Mouse (Mus musculus) limb, embryonic 14.5 days (tissue): ENCODE data around the gene Gm20538. TPM values are rescaled to one million over a fixed set of nuclear protein-coding genes. Genes with fewer than 3 reads are reported as not detected.

Experiments used
- ATAC-seq: fragments of 200-750 bp; cut with Nextera tagmentation; 2 replicates; pipeline ENCODE4 v1.8.0; 2017; ENCODE audit warnings: low read depth, moderate number of reproducible peaks, moderate TSS enrichment; ENCODE audit not compliant: low FRiP score
- DNase-seq: peaks from one replicate; pipeline ENCODE4 v3.0.0-alpha.2; 2015; ENCODE audit warnings: low spot score
- H3K27ac ChIP-seq: fragments of 300-500 bp; sonication (generic); replicated peaks from 2 replicates; pipeline ENCODE4 v1.5.1; 2014; ENCODE audit warnings: low read depth, mild to moderate bottlenecking, low read length, moderate library complexity, mixed read lengths
- H3K27me3 ChIP-seq: fragments of 300-500 bp; sonication (generic); 2 replicates; pipeline ENCODE4 v1.6.1; 2014; ENCODE audit warnings: low read length, mixed read lengths; ENCODE audit not compliant: control insufficient read depth, insufficient read depth
- H3K36me3 ChIP-seq: fragments of 300-500 bp; sonication (generic); 2 replicates; pipeline ENCODE4 v1.6.1; 2014; ENCODE audit warnings: mild to moderate bottlenecking, low read length, moderate library complexity, mixed read lengths; ENCODE audit not compliant: control insufficient read depth, insufficient read depth
- H3K4me1 ChIP-seq: fragments of 300-500 bp; sonication (generic); 2 replicates; pipeline ENCODE4 v1.6.1; 2014; ENCODE audit warnings: antibody characterized with exemption, low read length, mixed read lengths; ENCODE audit not compliant: control insufficient read depth, insufficient read depth
- H3K4me2 ChIP-seq: fragments of 300-500 bp; sonication (generic); replicated peaks from 2 replicates; pipeline ENCODE4 v1.6.1; 2014; ENCODE audit warnings: low read depth, mild to moderate bottlenecking, low read length, moderate library complexity; ENCODE audit not compliant: severe bottlenecking
- H3K4me3 ChIP-seq: fragments of 300-500 bp; sonication (generic); replicated peaks from 2 replicates; pipeline ENCODE4 v1.5.1; 2014; ENCODE audit warnings: low read length
- H3K9ac ChIP-seq: fragments of 300-500 bp; sonication (generic); 2 replicates; pipeline ENCODE4 v1.6.1; 2014; ENCODE audit warnings: mild to moderate bottlenecking, low read depth, low read length, moderate library complexity; ENCODE audit not compliant: severe bottlenecking
- H3K9me3 ChIP-seq: fragments of 300-500 bp; sonication (generic); 2 replicates; pipeline ENCODE4 v1.6.1; 2016; ENCODE audit warnings: low read length; ENCODE audit not compliant: control insufficient read depth
- POLR2A ChIP-seq: fragments of 200-500 bp; IDR thresholded peaks from 2 replicates; pipeline ENCODE4 v1.8.0; 2012; ENCODE audit warnings: inconsistent platforms, mild to moderate bottlenecking, moderate library complexity, borderline replicate concordance; ENCODE audit not compliant: insufficient read depth, insufficient read length; ENCODE audit errors: extremely low read depth
- WGBS: fragments of 180-500 bp; shearing (Covaris S2); extraction: QIAGEN DNeasy Blood & Tissue Kit; methylation state at CpG from one replicate; pipeline ENCODE4 v1.1.7; 2014; 5-methylcytosine and 5-hydroxymethylcytosine counted together
- polyA plus RNA-seq, 2 experiments: library from polyadenylated mRNA; depleted of rRNA in 1 of 2; stranded (reverse) in 1 of 2; unstranded in 1 of 2; fragments of >200 nt; fragmentation: Nextera tagmentation in 1 of 2; extraction: Ambion mirVana in 1 of 2; gene quantifications; 2 replicates each; pipeline versions ENCODE4 v1.2.1 to v1.2.3; 2012 to 2014

The Gm20538 gene
- not detected in 2 replicates for polyA plus RNA-seq (2012; rRNA removed)
- polyA plus RNA-seq (2014; fragmentation: Nextera tagmentation; extraction: Ambion mirVana), result not detected in 2 replicates

- Histone ChIP-seq H3K9me3 (no peaks in the 10 kb centered on the region), H3K9ac (no peak within 1 kb of the TSS)
- ATAC-seq, result no peak
Measured at GRCm38 (mm10) chr19:44552731-44553130, at the start of gene Gm20538. Gm20538 (minus strand) TSS chr19:44552831.

GRCm38 (mm10) chr19:44594180-44594579 lies 41.5 kb upstream of the Gm20538 start:
- Histone ChIP-seq H3K4me2 (no peak overlapping the region), H3K9me3 (no peaks in the 10 kb centered on the region), H3K36me3 (no peaks in the 10 kb centered on the region), H3K9ac (no peak overlapping the region), H3K27ac (no peak overlapping the region), H3K27me3 (no peaks in the 10 kb centered on the region), H3K4me1 (no peaks in the 10 kb centered on the region), H3K4me3 (no peak overlapping the region)
- WGBS, result 94% methylated on average over 14 of the region's 14 CpGs
- DNase-seq (no peak), ATAC-seq (no peak)
- no peak for TF ChIP-seq POLR2A

More at GRCm38 (mm10) chr19:44552731-44553130, at the start of gene Gm20538:
- Histone ChIP-seq H3K4me1 (peaks cover 6% of the 10 kb centered on the region), H3K36me3 (peaks cover 55% of the 10 kb centered on the region), H3K27me3 (no peaks in the 10 kb centered on the region), H3K27ac (no peak within 1 kb of the TSS), H3K4me3 (no peak within 1 kb of the TSS), H3K4me2 (no peak within 1 kb of the TSS)
- no peak for DNase-seq
- no peak for TF ChIP-seq POLR2A
- WGBS, result 94% methylated on average over 4 of the region's 4 CpGs

- Histone ChIP-seq H3K27ac (no peak overlapping the region), H3K4me3 (no peak overlapping the region), H3K9me3 (no peaks in the 10 kb centered on the region), H3K36me3 (no peaks in the 10 kb centered on the region), H3K9ac (no peak overlapping the region), H3K27me3 (no peaks in the 10 kb centered on the region), H3K4me2 (no peak overlapping the region), H3K4me1 (no peaks in the 10 kb centered on the region)
- TF ChIP-seq POLR2A, result no peak
- DNase-seq, result no peak
- 70% methylated on average over 6 of the region's 6 CpGs for whole genome bisulfite sequencing
- ATAC-seq, result no peak
Measured at GRCm38 (mm10) chr19:44591638-44592037, 39.0 kb upstream of the Gm20538 start.

DNA sequence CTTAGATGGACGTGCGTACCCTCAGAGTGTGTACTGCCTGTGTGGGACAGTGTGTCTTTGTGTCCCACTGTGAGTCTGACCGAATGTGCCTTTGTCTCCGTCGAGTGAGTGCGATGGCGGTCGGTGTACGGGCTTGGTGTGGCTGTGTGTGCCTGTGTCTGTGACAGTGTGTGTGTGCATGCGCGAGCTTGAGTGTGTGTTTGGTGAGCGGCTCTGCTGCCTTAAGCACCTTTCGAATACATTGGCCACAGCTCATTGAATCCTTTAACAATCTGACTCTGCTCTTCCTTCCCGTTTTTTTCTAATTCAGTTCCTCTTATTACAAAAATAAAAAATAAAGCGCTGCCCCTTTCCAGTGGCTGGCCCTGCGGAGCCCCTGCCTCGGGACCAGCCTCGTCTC lies 38.4 kb upstream of the Gm20538 start:
- no peaks in the 10 kb centered on the region for H3K4me1 ChIP-seq
- no peak overlapping the region for H3K9ac ChIP-seq
- no peak overlapping the region for H3K4me2 ChIP-seq
- H3K36me3 ChIP-seq, result no peaks in the 10 kb centered on the region
- H3K9me3 ChIP-seq, result no peaks in the 10 kb centered on the region
- no peak overlapping the region for H3K27ac ChIP-seq
- no peak overlapping the region for H3K4me3 ChIP-seq
- no peak for DNase-seq
- WGBS, result 85% methylated on average over 18 of the region's 18 CpGs
- no peak for TF ChIP-seq POLR2A
- H3K27me3 ChIP-seq, result no peaks in the 10 kb centered on the region
- no peak for ATAC-seq

DNA sequence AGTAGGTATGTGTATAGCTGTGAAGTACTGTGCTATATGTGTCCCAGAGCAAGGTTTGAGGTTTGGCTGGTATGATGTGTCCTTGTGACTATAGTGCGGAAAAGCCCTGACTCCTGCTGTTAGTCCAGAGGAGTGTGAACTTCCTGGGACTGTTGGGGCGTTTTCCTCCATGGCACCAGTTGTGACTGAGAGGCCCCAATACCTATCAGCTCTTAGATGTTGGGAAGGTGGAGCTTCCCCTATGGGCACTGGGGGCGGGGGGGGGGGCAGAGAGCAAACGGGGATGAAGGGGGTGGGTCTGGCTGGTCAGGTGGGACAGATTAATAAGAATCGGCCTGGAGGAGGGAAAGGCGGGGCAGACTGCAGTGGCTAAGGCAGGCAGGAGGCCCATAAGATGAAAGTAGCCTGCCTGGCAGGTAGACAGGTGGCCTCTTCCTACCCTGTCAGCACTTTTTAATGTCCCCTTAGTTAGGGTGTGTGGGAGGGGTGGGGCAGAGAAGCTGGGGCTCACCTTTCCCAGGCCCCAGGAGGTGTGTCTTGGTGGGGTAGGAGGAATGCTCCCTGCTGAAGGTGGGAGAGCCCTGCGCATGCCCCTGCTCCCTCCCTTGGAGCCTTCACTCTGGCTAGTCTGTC lies 37.1 kb upstream of the Gm20538 start:
- Histone ChIP-seq H3K9ac (no peak overlapping the region), H3K27ac (no peak overlapping the region), H3K36me3 (no peaks in the 10 kb centered on the region), H3K4me3 (no peak overlapping the region), H3K9me3 (no peaks in the 10 kb centered on the region), H3K4me2 (no peak overlapping the region), H3K27me3 (no peaks in the 10 kb centered on the region), H3K4me1 (no peaks in the 10 kb centered on the region)
- TF ChIP-seq POLR2A, result no peak
- DNase-seq (no peak), ATAC-seq (no peak)
- WGBS, result 32% methylated on average over 7 of the region's 7 CpGs

DNA sequence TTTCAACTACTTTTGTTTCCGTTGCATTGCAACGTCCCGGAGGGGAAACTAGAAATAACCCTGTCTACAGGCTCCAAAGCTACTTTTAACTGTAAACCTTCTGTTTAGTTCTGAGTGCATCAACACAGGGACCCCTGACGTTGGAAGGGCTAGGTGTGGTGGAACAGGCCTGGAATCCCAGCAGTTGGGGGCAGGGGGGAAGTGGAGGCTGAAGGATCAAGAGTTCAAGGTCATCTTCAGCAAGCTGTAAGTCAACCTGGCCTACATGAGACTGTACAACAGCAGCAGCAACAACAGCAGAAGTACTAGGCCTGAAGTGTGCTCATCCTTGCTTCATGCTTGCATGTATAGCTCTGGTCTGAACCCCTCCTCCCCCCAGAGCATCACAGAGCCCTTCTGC lies 35.4 kb upstream of the Gm20538 start:
- Histone ChIP-seq H3K9ac (no peak overlapping the region), H3K4me3 (no peak overlapping the region), H3K36me3 (no peaks in the 10 kb centered on the region), H3K27ac (no peak overlapping the region), H3K4me1 (no peaks in the 10 kb centered on the region), H3K4me2 (no peak overlapping the region), H3K9me3 (no peaks in the 10 kb centered on the region), H3K27me3 (no peaks in the 10 kb centered on the region)
- no peak for TF ChIP-seq POLR2A
- DNase-seq (no peak), ATAC-seq (no peak)
- WGBS, result 27% methylated on average over 4 of the region's 4 CpGs
